Comparison of ENCODE assay signal across 8 mouse cellular contexts in genomic region chr9:22066433-22066832, GRCm38 (mm10). TPM values are rescaled to one million over a fixed set of nuclear protein-coding genes. Genes with fewer than 3 reads are reported as not detected.
DNase-seq lines count a peak whose midpoint lies in the region; ATAC-seq and TF ChIP-seq lines count a peak whose summit lies in the region.

No protein-coding gene starts in this region.

- TF ChIP-seq CTCF in heart, postnatal 0 days (IDR thresholded peaks at IDR 0.05; ENCODE audit: low read depth), result peak; percentile 90
- TF ChIP-seq CTCF in testis, adult 2 months (IDR thresholded peaks at IDR 0.05; ENCODE audit: control insufficient read depth, insufficient read depth, insufficient replicate concordance, low read depth, low read length), result peak; percentile 64; the same call in 1 of the 2 replicates
- peak; percentile 85; the same call in 1 of the 2 replicates for TF ChIP-seq CTCF in small intestine, adult 2 months (IDR thresholded peaks at IDR 0.05; ENCODE audit: extremely low read depth, insufficient read length, insufficient replicate concordance, low read depth, low read length)

- no peak for TF ChIP-seq EP300 in heart, postnatal 0 days (IDR thresholded peaks at IDR 0.05; ENCODE audit: low read depth)

- ATAC-seq in heart, postnatal 0 days (ENCODE audit: insufficient read depth, low read depth), result no peak
- no peak for ATAC-seq in heart, embryonic 11.5 days (replicated peaks; ENCODE audit: insufficient number of reproducible peaks, low FRiP score, low TSS enrichment)
- no peak for ATAC-seq in monocyte, adult 5-6 weeks (replicated peaks; ENCODE audit: insufficient number of reproducible peaks, low FRiP score, low TSS enrichment, poor library complexity, severe bottlenecking)

- H3K27ac ChIP-seq in heart, postnatal 0 days (ENCODE audit: low read depth), result no peak overlapping the region
- no peak overlapping the region for H3K27ac ChIP-seq in heart, embryonic 11.5 days (ENCODE audit: low read depth, low read length)
- H3K27ac ChIP-seq in testis, adult 2 months (ENCODE audit: control insufficient read depth, insufficient read depth, low read depth, low read length), result no peak overlapping the region
- H3K27ac ChIP-seq in small intestine, adult 2 months (ENCODE audit: insufficient read depth, low read depth, low read length), result no peak overlapping the region

- no peak overlapping the region for H3K4me3 ChIP-seq in heart, postnatal 0 days (ENCODE audit: low read depth, low read length)
- H3K4me3 ChIP-seq in heart, embryonic 11.5 days (ENCODE audit: low read depth, low read length), result no peak overlapping the region
- no peak overlapping the region for H3K4me3 ChIP-seq in testis, adult 2 months (ENCODE audit: control insufficient read depth, low read depth, low read length)
- H3K4me3 ChIP-seq in small intestine, adult 2 months (ENCODE audit: low read depth, low read length), result no peak overlapping the region

- DNase-seq in heart, postnatal 0 days (ENCODE audit: low spot score), result no peak
- DNase-seq in testis, postnatal 14 days (ENCODE audit: low spot score), result no peak
- peak; percentile 69 to 70 for DNase-seq in cerebellum, adult 18-20 months
- peak; percentile 67 for DNase-seq in kidney, postnatal 14 days

- no peak overlapping the region for H3K9ac ChIP-seq in heart, postnatal 0 days (replicated peaks; ENCODE audit: low read depth, low read length)
- H3K9ac ChIP-seq in heart, embryonic 11.5 days (ENCODE audit: low read depth, low read length), result no peak overlapping the region

- TF ChIP-seq POLR2A in testis, adult 2 months (IDR thresholded peaks at IDR 0.05; ENCODE audit: control insufficient read depth, low read depth, low read length), result no peak
- TF ChIP-seq POLR2A in small intestine, adult 2 months (IDR thresholded peaks at IDR 0.05; ENCODE audit: low read depth, low read length), result no peak

- no peak overlapping the region for H3K4me2 ChIP-seq in heart, postnatal 0 days (ENCODE audit: low read depth, low read length)
- no peak overlapping the region for H3K4me2 ChIP-seq in heart, embryonic 11.5 days

- H3K9me3 ChIP-seq in heart, postnatal 0 days (replicated peaks; ENCODE audit: control insufficient read depth, low read length), result no peaks in the 10 kb centered on the region
- no peaks in the 10 kb centered on the region for H3K9me3 ChIP-seq in heart, embryonic 11.5 days (replicated peaks; ENCODE audit: control insufficient read depth, low read length)

- no peaks in the 10 kb centered on the region for H3K27me3 ChIP-seq in heart, postnatal 0 days (ENCODE audit: control insufficient read depth, insufficient read depth, low read length)
- no peaks in the 10 kb centered on the region for H3K27me3 ChIP-seq in heart, embryonic 11.5 days (ENCODE audit: control insufficient read depth, insufficient read depth, low read length)
- no peaks in the 10 kb centered on the region for H3K27me3 ChIP-seq in testis, adult 2 months (ENCODE audit: control insufficient read depth, insufficient read depth, low read length)
- H3K27me3 ChIP-seq in small intestine, adult 2 months (ENCODE audit: control insufficient read depth, insufficient read depth, low read length), result no peaks in the 10 kb centered on the region

- H3K4me1 ChIP-seq in heart, postnatal 0 days (ENCODE audit: control insufficient read depth, insufficient read depth), result no peaks in the 10 kb centered on the region; the same call in 1 of the 2 replicates
- H3K4me1 ChIP-seq in heart, embryonic 11.5 days (ENCODE audit: control insufficient read depth, insufficient read depth, low read length), result 0 out of 2 replicates have a peak, but pooled peaks cover 5% of the 10 kb centered on the region
- peaks cover 4% of the 10 kb centered on the region for H3K4me1 ChIP-seq in testis, adult 2 months (ENCODE audit: control insufficient read depth, insufficient read depth, low read length)
- H3K4me1 ChIP-seq in small intestine, adult 2 months (ENCODE audit: control insufficient read depth, insufficient read depth, insufficient read length, low read length), result peaks cover 3% of the 10 kb centered on the region; the same call in 1 of the 2 replicates

- 71% methylated on average over 3 of the region's 3 CpGs for WGBS in heart, postnatal 0 days
- 68% methylated on average over 3 of the region's 3 CpGs for WGBS in heart, embryonic 11.5 days (ENCODE audit: insufficient replicate concordance)
- 73% methylated on average over 3 of the region's 3 CpGs for WGBS in small intestine, adult 2 months

- H3K36me3 ChIP-seq in heart, postnatal 0 days (replicated peaks; ENCODE audit: control insufficient read depth, insufficient read depth, low read length), result peaks cover 62% of the 10 kb centered on the region
- H3K36me3 ChIP-seq in heart, embryonic 11.5 days (ENCODE audit: control insufficient read depth, insufficient read depth, low read length), result peaks cover 24% of the 10 kb centered on the region
- peaks cover 6% of the 10 kb centered on the region for H3K36me3 ChIP-seq in testis, adult 2 months (ENCODE audit: control insufficient read depth, insufficient read depth, low read length)
- peaks cover 4% of the 10 kb centered on the region; the same call in 1 of the 2 replicates for H3K36me3 ChIP-seq in small intestine, adult 2 months (ENCODE audit: control insufficient read depth, insufficient read depth, low read length)

RNA-seq across cellular contexts. Expression of gene Gm49318, which starts 4.6 kb away (rescaled TPM):
- total RNA-seq in heart, postnatal 0 days (2014; rRNA removed; ENCODE audit: low replicate concordance), result not detected in 2 replicates
- polyA plus RNA-seq in heart, postnatal 0 days (2015; fragmentation: Nextera tagmentation; extraction: Ambion mirVana), result not detected in 2 replicates
- polyA plus RNA-seq in heart, embryonic 11.5 days (2014; fragmentation: Nextera tagmentation; extraction: Ambion mirVana), result not detected in 2 replicates
- not detected in 2 replicates for polyA plus RNA-seq in testis, adult 2 months (2012; rRNA removed)
- not detected in 2 replicates for polyA plus RNA-seq in small intestine, adult 2 months (2012; rRNA removed)
- total RNA-seq in monocyte, adult 5-6 weeks (2017), result not detected in 3 replicates

RNA-seq across cellular contexts. Expression of gene Zfp653, which starts 4.7 kb away (rescaled TPM):
- 26.1 and 27.4 TPM in 2 replicates for total RNA-seq in heart, postnatal 0 days (2014; rRNA removed; ENCODE audit: low replicate concordance)
- polyA plus RNA-seq in heart, postnatal 0 days (2015; fragmentation: Nextera tagmentation; extraction: Ambion mirVana), result 4.0 and 4.3 TPM in 2 replicates
- 5.5 and 6.7 TPM in 2 replicates for polyA plus RNA-seq in heart, embryonic 11.5 days (2014; fragmentation: Nextera tagmentation; extraction: Ambion mirVana)
- 43.1 and 44.9 TPM in 2 replicates for polyA plus RNA-seq in testis, adult 2 months (2012; rRNA removed)
- polyA plus RNA-seq in small intestine, adult 2 months (2012; rRNA removed), result 6.6 and 13.2 TPM in 2 replicates
- total RNA-seq in monocyte, adult 5-6 weeks (2017), result 8.5 to 13.4 TPM (median 13.1 TPM) in 3 replicates

RNA-seq across cellular contexts. Expression of gene Elavl3, which starts 14.6 kb away (rescaled TPM):
- total RNA-seq in heart, postnatal 0 days (2014; rRNA removed; ENCODE audit: low replicate concordance), result 0.04 and 0.15 TPM in 2 replicates
- 0.03 TPM in 1 of 2 replicates, not detected in the other for polyA plus RNA-seq in heart, postnatal 0 days (2015; fragmentation: Nextera tagmentation; extraction: Ambion mirVana)
- polyA plus RNA-seq in heart, embryonic 11.5 days (2014; fragmentation: Nextera tagmentation; extraction: Ambion mirVana), result 0.27 and 0.37 TPM in 2 replicates
- 1.8 and 1.9 TPM in 2 replicates for polyA plus RNA-seq in testis, adult 2 months (2012; rRNA removed)
- 0.20 and 0.34 TPM in 2 replicates for polyA plus RNA-seq in small intestine, adult 2 months (2012; rRNA removed)
- total RNA-seq in monocyte, adult 5-6 weeks (2017), result not detected in 3 replicates

RNA-seq across cellular contexts. Expression of gene Ecsit, which starts 18.8 kb away (rescaled TPM):
- total RNA-seq in heart, postnatal 0 days (2014; rRNA removed; ENCODE audit: low replicate concordance), result 106 and 138 TPM in 2 replicates
- 80.1 and 82.0 TPM in 2 replicates for polyA plus RNA-seq in heart, postnatal 0 days (2015; fragmentation: Nextera tagmentation; extraction: Ambion mirVana)
- 48.4 and 50.6 TPM in 2 replicates for polyA plus RNA-seq in heart, embryonic 11.5 days (2014; fragmentation: Nextera tagmentation; extraction: Ambion mirVana)
- 71.6 and 72.6 TPM in 2 replicates for polyA plus RNA-seq in testis, adult 2 months (2012; rRNA removed)
- polyA plus RNA-seq in small intestine, adult 2 months (2012; rRNA removed), result 26.8 and 35.7 TPM in 2 replicates
- total RNA-seq in monocyte, adult 5-6 weeks (2017), result 7.4 to 18.5 TPM (median 15.5 TPM) in 3 replicates

RNA-seq across cellular contexts. Expression of gene Cnn1, which starts 32.6 kb away (rescaled TPM):
- 56.3 and 305 TPM in 2 replicates for total RNA-seq in heart, postnatal 0 days (2014; rRNA removed; ENCODE audit: low replicate concordance)
- polyA plus RNA-seq in heart, postnatal 0 days (2015; fragmentation: Nextera tagmentation; extraction: Ambion mirVana), result 41.3 and 53.5 TPM in 2 replicates
- 388 and 445 TPM in 2 replicates for polyA plus RNA-seq in heart, embryonic 11.5 days (2014; fragmentation: Nextera tagmentation; extraction: Ambion mirVana)
- polyA plus RNA-seq in testis, adult 2 months (2012; rRNA removed), result 5.8 and 22.3 TPM in 2 replicates
- 166 and 227 TPM in 2 replicates for polyA plus RNA-seq in small intestine, adult 2 months (2012; rRNA removed)
- not detected in 3 replicates for total RNA-seq in monocyte, adult 5-6 weeks (2017)

Comparison
In these comparisons a context has a peak if more than half of its experiments do, and no peak if none do; other contexts are left out.
1. DNase-seq: peak in cerebellum, adult 18-20 months (2 of 2) and kidney, postnatal 14 days (single experiment); none in heart, postnatal 0 days (single experiment) and testis, postnatal 14 days (single experiment).
2. Peak in every context shown above with its lines, with median percentiles within 50 percentile points of each other: CTCF ChIP-seq.